Mouse (Mus musculus): ENCODE measurements around the gene E2f4.

E2f4 gene

GRCm38 (mm10) chr8:105294776-105295175 lies 2.7 kb upstream of the E2f4 start:
- DNase-seq: no peak

DNA sequence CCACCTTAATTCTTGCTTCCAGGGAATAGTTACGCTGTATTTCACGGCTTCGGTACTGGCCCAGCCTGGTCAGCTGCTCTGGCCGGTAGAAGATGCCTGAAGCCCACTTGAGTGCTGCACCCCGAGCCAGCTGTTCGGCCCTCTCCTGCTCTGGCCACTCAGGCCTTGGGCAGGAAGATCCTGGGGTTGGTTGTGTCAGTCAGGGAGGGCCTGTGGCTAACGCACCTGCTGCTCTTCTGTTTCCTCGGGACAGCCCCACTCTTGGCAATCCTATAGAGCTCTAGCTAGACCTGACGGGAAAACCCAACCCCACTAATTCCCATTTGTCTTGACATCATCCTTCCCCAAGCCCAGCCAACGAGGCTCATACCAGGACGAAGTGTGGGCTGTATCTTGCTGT lies 2.2 kb upstream of the E2f4 start:
- peak; percentile 94 for DNase-seq

DNA sequence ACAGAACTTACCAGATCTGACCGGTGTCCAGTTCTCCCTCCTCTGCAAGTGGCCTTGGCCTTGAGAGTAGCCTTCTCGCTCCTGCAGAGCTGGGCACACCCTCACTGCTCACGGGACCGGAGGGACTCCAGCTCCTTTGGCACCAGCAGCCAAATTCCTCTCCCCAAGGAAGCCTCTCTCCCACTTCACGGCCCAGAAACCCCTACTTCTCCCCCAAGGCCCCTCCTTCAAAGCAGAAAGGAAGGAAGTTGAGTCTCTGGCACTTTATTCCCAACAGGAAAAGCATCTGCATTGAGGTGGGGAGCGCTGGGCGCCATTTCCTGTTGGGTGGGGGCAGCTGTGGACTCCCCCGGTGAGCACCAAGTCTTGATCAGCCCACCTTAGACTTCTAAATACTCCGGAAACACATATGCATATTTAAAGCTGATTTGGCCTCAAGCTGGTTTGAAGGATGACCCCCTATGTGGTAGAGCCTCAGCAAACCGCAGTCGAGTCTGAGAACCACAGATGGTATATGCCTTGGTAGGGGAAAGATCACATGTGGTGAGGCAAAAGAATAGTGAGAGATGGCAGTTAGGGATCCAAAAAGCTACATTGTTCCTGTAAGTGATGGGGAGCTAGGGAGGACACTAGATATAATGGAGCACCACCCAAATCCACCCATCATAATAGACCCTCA lies 1.4 kb upstream of the E2f4 start, which contains the start of gene Exoc3l:
Gene Exoc3l (minus strand): TSS at position 207 of the 679 bp plus-strand sequence.
- DNase-seq: peak; percentile 95

- peak; percentile 92 for DNase-seq
Observed at GRCm38 (mm10) chr8:105298351-105299252, 1.1 kb downstream of the E2f4 start.

GRCm38 (mm10) chr8:105299962-105300361 lies 2.5 kb downstream of the E2f4 start:
- peak; percentile 92 for DNase-seq

DNA sequence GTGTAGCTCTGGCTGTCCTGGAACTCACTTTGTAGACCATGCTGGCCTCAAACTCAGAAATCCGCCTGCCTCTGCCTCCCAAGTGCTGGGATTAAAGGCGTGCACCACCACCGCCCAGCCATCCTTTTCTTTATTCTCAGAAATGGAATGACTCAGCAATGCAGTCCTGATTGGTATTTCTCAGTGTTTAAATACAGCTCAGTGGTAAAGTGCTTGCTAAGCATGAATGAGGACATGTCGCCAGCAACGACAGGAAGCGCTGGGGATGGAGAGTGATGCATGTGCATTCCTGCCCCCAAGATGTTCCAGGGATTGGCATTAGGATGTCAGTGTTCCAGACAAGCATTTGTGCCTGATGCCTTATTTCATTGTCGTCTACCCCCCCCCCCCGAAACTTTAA lies 5.9 kb downstream of the E2f4 start:
- DNase-seq: no peak

- no peak for DNase-seq
Observed at GRCm38 (mm10) chr8:105303874-105304273, 6.4 kb downstream of the E2f4 start.

- DNase-seq: no peak
Observed at GRCm38 (mm10) chr8:105304325-105305210, 7.1 kb downstream of the E2f4 start.

- DNase-seq: peak; percentile 94
Observed at GRCm38 (mm10) chr8:105305211-105306145, 8.0 kb downstream of the E2f4 start, which contains the start of gene Elmo3. Gene Elmo3 (plus strand): TSS chr8:105305601.

- no peak for DNase-seq
Observed at GRCm38 (mm10) chr8:105306146-105306691, 8.8 kb downstream of the E2f4 start.

DNA sequence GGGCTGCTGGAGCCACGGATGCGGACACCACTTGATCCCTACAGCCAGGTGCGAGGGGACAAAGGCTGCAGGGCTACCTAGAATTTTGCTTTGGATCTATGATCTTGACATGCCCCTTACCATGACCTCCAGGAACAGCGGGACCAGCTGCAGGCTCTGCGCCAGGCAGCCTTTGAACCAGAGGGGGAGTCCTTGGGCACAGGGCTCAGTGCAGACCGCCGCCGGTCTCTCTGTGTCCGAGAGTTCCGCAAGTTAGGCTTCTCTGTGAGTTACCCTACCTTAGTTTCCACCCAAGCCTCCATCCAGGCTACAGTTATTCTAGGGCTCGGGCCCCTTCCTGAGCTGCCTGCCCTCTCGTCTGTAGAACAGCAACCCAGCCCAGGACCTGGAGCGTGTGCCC lies 10.2 kb downstream of the E2f4 start:
- DNase-seq: no peak

DNA sequence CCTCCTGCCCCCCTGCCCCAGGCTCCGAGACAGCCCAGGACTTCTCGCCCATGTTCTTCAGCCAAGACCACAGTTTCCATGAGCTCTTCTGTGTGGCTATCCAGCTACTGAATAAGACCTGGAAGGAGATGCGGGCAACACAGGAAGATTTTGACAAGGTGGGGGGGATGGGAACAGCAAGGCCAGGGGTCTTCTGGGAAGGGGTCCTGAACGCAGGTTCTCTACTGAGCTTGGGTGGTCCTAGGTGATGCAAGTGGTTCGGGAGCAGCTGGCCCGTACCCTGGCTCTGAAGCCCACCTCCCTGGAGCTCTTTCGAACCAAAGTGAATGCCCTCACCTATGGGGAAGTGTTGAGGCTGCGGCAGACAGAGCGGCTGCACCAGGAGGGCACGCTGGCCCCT lies 11.0 kb downstream of the E2f4 start:
- peak; percentile 88 for DNase-seq

- peak; percentile 87 for DNase-seq
Observed at GRCm38 (mm10) chr8:105309142-105309847, 11.8 kb downstream of the E2f4 start.

GRCm38 (mm10) chr8:105310118-105310517 lies 12.7 kb downstream of the E2f4 start:
- no peak for DNase-seq

GRCm38 (mm10) chr8:105311718-105312117 lies 14.3 kb downstream of the E2f4 start:
- DNase-seq: no peak

DNA sequence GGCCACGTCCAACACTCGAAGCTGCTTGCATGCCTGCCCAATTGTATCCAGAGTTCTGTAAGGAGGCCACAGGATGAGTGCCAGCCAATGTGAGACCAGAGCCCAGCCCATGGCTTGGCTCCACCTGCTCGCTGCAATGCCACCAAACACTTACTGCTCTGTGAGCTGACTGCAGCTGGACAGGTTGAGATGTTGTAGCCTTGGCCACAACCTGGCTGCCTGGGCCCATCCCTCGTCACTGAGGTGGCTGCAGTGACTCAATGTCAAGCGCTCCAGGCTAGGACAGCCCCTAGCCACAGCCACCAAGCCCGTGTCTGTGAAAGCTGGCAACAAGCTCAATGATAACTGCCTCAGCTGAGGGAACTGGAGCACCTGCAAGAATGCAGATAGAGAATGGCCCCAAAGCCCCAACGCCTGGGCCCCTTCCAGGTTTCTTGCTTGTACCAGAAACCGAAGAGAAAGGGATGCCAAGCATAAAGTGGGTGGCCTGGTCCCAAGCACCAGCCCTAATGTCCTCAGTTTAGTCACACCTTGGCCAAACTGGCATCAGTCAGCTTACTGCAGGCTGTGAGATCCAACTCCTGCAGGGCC lies 15.5 kb downstream of the E2f4 start:
- DNase-seq: peak; percentile 97

DNA sequence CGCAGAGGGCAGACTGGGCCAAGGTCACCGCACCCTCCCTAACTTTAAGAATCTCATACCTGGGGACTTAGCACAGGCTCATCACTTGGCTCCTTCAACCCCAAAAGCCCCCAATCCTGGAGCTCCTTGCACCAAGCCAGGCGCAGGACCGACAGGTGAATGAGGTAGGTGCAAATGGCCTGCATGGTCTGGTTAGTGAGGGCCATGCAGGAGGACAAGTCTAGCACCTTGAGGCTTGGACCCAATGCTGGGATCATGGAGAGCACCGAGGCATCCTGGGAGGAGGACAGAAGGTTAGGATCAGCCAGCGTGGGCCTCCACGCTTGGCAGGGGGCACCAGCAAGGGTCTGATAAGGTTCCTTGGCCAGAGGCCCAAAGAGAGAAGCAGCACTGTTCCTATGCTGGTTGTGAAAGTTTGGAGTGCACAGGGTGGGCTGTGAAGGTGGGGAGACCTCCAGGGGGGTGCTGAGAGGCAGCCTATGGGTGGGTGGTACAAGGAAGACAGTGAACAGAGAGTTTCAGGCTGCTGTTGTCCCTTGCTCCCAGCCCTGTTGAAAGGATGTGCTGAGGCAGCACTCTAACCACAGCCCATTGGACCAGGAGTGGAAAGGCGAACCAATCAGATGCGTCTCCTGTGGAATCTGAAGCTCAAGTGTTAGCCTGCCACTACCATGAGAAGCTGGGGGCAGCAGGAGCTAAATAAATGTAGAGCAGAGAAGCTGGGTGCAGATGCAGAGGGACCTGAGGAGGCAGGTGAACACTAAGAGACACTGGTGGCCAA lies 16.3 kb downstream of the E2f4 start:
- peak; percentile 86 for DNase-seq

DNA sequence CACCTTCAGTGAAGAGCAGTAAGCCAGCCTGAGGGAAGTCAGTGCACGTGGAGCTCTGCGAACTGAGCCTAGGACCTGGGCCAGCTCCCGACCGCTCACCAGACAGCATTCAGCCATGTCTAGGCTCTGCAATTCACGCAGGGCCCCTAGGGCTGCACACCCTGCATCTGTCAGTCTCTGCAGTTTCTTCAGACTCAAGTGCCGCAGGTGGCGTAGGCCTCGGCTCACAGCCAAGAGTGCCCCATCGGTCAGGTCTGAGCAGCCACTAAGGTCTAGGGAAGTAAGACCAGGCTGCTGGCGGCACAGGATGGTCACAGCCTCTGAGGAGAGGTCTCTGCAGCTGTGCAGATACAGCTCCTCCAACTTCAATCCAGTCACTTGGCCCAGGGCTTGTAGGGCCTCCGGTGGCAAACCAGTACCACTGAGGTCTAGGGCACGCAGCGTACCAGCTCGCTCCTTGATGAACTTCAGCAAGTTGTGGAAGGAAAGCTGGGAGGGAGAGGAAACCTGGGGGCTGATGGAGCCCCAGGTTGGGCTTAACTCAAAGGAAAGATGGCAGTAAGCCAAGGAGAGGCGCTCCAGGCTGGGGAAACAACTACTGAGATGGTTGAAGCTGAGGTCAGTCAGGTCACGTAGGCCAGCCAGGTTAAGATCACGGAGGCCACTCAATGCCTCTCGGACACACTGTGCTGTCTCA lies 17.8 kb downstream of the E2f4 start:
- no peak for DNase-seq

- peak; percentile 94 for DNase-seq
Observed at GRCm38 (mm10) chr8:105317941-105318340, 20.5 kb downstream of the E2f4 start.

Measured in heart, adult 11 months (tissue).